Mouse (Mus musculus): Measurements from ENCODE around the gene Hoxd12.

GRCm38 (mm10) chr2:74677106-74677505 lies 2.3 kb downstream of the Hoxd12 start:
- TF ChIP-seq POLR2A (IDR thresholded peaks at IDR 0.05; ENCODE audit: extremely low read depth, insufficient read depth, low read length) (no peak), CTCF (IDR thresholded peaks at IDR 0.05; ENCODE audit: extremely low read depth, insufficient read depth, low read length) (no peak)

All from cortical plate, adult 2 months (tissue).